Comparison of ENCODE assay signal across 8 mouse cellular contexts in the genomic region with DNA sequence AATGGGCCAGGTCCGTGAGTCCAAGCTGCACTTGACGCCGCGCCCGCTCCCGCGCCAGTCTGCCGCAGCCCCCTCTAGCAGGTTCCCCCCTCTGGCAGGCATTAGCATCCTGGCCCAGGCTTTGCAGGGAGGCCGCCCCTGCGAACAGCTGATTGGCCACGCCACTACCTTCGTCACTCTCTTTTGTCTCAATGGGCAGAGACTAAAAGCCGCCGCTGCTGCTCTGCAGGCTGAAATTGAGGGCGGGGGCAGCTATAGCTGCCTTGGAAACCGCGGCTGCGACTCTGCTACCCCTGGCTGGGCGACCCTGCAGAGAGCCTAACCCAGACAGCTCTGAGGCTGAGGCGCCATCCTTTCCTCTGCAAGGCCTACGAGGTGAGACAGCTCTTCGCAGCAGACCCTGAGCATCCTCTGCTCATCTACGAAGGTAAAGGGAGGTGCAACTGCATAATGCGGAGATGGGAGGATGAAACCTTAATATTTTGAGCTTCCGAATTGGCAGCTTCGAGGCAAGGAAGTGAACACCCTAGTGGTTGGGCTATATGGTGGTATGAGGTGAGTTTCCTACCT. TPM values are rescaled to one million over a fixed set of nuclear protein-coding genes. Genes with fewer than 3 reads are reported as not detected.
DNase-seq lines count a peak whose midpoint lies in the region; ATAC-seq and TF ChIP-seq lines count a peak whose summit lies in the region.

A gene (plus strand): TSS at position 178 of the 570 bp plus-strand sequence.

- peak within 1 kb of the TSS; percentile 57 for H3K9ac ChIP-seq in forebrain, embryonic 11.5 days (ENCODE audit: low read length)
- H3K9ac ChIP-seq in heart, postnatal 0 days (replicated peaks; ENCODE audit: low read depth, low read length): no peak within 1 kb of the TSS
- no peak within 1 kb of the TSS for H3K9ac ChIP-seq in liver, embryonic 14.5 days (replicated peaks)
- peak within 1 kb of the TSS; percentile 46 for H3K9ac ChIP-seq in neural tube, embryonic 11.5 days (ENCODE audit: low read length)
- H3K9ac ChIP-seq in stomach, embryonic 16.5 days (ENCODE audit: low read length): peak within 1 kb of the TSS; percentile 45; the same call in 1 of the 2 replicates

- no peaks in the 10 kb centered on the region for H3K4me1 ChIP-seq in forebrain, embryonic 11.5 days (replicated peaks; ENCODE audit: control insufficient read depth, insufficient read depth, low read length)
- no peaks in the 10 kb centered on the region for H3K4me1 ChIP-seq in heart, postnatal 0 days (ENCODE audit: control insufficient read depth, insufficient read depth)
- H3K4me1 ChIP-seq in liver, embryonic 14.5 days (replicated peaks; ENCODE audit: control insufficient read depth in 2 of 2, insufficient read depth in 2 of 2, low read length in 1 of 2): no peaks in the 10 kb centered on the region
- H3K4me1 ChIP-seq in neural tube, embryonic 11.5 days (ENCODE audit: control insufficient read depth, insufficient read depth, low read length): no peaks in the 10 kb centered on the region
- no peaks in the 10 kb centered on the region for H3K4me1 ChIP-seq in stomach, embryonic 16.5 days (ENCODE audit: control insufficient read depth, insufficient read depth, low read length)

- peak within 1 kb of the TSS; percentile 59 for H3K27ac ChIP-seq in forebrain, embryonic 11.5 days (ENCODE audit: low read depth, low read length)
- no peak within 1 kb of the TSS for H3K27ac ChIP-seq in heart, postnatal 0 days (ENCODE audit: low read depth)
- H3K27ac ChIP-seq in liver, embryonic 14.5 days: no peak within 1 kb of the TSS
- 0 out of 2 replicates have a peak within 1 kb of the TSS, but pooled peaks have one; percentile 27 for H3K27ac ChIP-seq in neural tube, embryonic 11.5 days (ENCODE audit: low read depth, low read length)
- no peak within 1 kb of the TSS for H3K27ac ChIP-seq in stomach, embryonic 16.5 days (ENCODE audit: low read length)

- peak; percentile 99 for ATAC-seq in forebrain, embryonic 11.5 days (replicated peaks; ENCODE audit: low FRiP score)
- peak; percentile 64; the same call in 1 of the 2 replicates for ATAC-seq in heart, postnatal 0 days (ENCODE audit: insufficient read depth, low read depth)
- ATAC-seq in liver, embryonic 14.5 days (ENCODE audit: insufficient read depth): no peak
- peak; percentile 100 for ATAC-seq in neural tube, embryonic 11.5 days (ENCODE audit: insufficient read depth, low FRiP score, low TSS enrichment)
- ATAC-seq in stomach, embryonic 16.5 days (ENCODE audit: insufficient read depth, low FRiP score): peak; percentile 84

- no peak for TF ChIP-seq CTCF in heart, postnatal 0 days (IDR thresholded peaks at IDR 0.05; ENCODE audit: low read depth)
- no peak for TF ChIP-seq CTCF in liver, embryonic 14.5 days (IDR thresholded peaks at IDR 0.05; ENCODE audit: low read depth)

- no peaks in the 10 kb centered on the region for H3K36me3 ChIP-seq in forebrain, embryonic 11.5 days (ENCODE audit: control insufficient read depth, insufficient read depth, low read length)
- H3K36me3 ChIP-seq in heart, postnatal 0 days (replicated peaks; ENCODE audit: control insufficient read depth, insufficient read depth, low read length): no peaks in the 10 kb centered on the region
- H3K36me3 ChIP-seq in liver, embryonic 14.5 days (replicated peaks; ENCODE audit: control insufficient read depth, insufficient read depth, low read depth): no peaks in the 10 kb centered on the region
- H3K36me3 ChIP-seq in neural tube, embryonic 11.5 days (ENCODE audit: control insufficient read depth, insufficient read depth, low read length): no peaks in the 10 kb centered on the region
- no peaks in the 10 kb centered on the region for H3K36me3 ChIP-seq in stomach, embryonic 16.5 days (ENCODE audit: control insufficient read depth, insufficient read depth, low read length)

- peak within 1 kb of the TSS; percentile 33 for H3K4me3 ChIP-seq in forebrain, embryonic 11.5 days (ENCODE audit: low read depth, low read length)
- peak within 1 kb of the TSS; percentile 39 for H3K4me3 ChIP-seq in heart, postnatal 0 days (ENCODE audit: low read depth, low read length)
- peak within 1 kb of the TSS in 1 of 2 experiments; percentile 4; a peak in 1 of 4 replicates for H3K4me3 ChIP-seq in liver, embryonic 14.5 days (ENCODE audit: insufficient read depth in 1 of 2, low read depth in 2 of 2, low read length in 2 of 2)
- peak within 1 kb of the TSS; percentile 32 for H3K4me3 ChIP-seq in neural tube, embryonic 11.5 days (ENCODE audit: low read depth, low read length)
- peak within 1 kb of the TSS; percentile 43 for H3K4me3 ChIP-seq in stomach, embryonic 16.5 days (replicated peaks; ENCODE audit: low read length)

- H3K9me3 ChIP-seq in forebrain, embryonic 11.5 days (ENCODE audit: control insufficient read depth, low read length): no peaks in the 10 kb centered on the region
- H3K9me3 ChIP-seq in heart, postnatal 0 days (replicated peaks; ENCODE audit: control insufficient read depth, low read length): no peaks in the 10 kb centered on the region
- no peaks in the 10 kb centered on the region for H3K9me3 ChIP-seq in liver, embryonic 14.5 days (ENCODE audit: control insufficient read depth, low read length)
- no peaks in the 10 kb centered on the region for H3K9me3 ChIP-seq in neural tube, embryonic 11.5 days (ENCODE audit: control insufficient read depth, low read length)
- H3K9me3 ChIP-seq in stomach, embryonic 16.5 days (replicated peaks; ENCODE audit: control insufficient read depth, low read length): no peaks in the 10 kb centered on the region

- H3K27me3 ChIP-seq in forebrain, embryonic 11.5 days (ENCODE audit: control insufficient read depth, insufficient read depth, low read length): peaks cover 2% of the 10 kb centered on the region; the same call in 1 of the 2 replicates
- H3K27me3 ChIP-seq in heart, postnatal 0 days (ENCODE audit: control insufficient read depth, insufficient read depth, low read length): peaks cover 3% of the 10 kb centered on the region; the same call in 1 of the 2 replicates
- peaks cover 12% of the 10 kb centered on the region for H3K27me3 ChIP-seq in liver, embryonic 14.5 days (ENCODE audit: control insufficient read depth, insufficient read depth, low read length)
- 0 out of 2 replicates have a peak, but pooled peaks cover 2% of the 10 kb centered on the region for H3K27me3 ChIP-seq in neural tube, embryonic 11.5 days (ENCODE audit: control insufficient read depth, insufficient read depth, low read length)
- peaks cover 12% of the 10 kb centered on the region for H3K27me3 ChIP-seq in stomach, embryonic 16.5 days (ENCODE audit: control insufficient read depth, insufficient read depth, low read length)

- WGBS in forebrain, embryonic 11.5 days: 17% methylated on average over 26 of the region's 26 CpGs
- WGBS in heart, postnatal 0 days: 21% methylated on average over 26 of the region's 26 CpGs
- WGBS in liver, embryonic 14.5 days (ENCODE audit: insufficient replicate concordance): 9% methylated on average over 26 of the region's 26 CpGs
- 20% methylated on average over 26 of the region's 26 CpGs for WGBS in neural tube, embryonic 11.5 days
- 20% methylated on average over 26 of the region's 26 CpGs for WGBS in stomach, embryonic 16.5 days

- H3K4me2 ChIP-seq in forebrain, embryonic 11.5 days (ENCODE audit: low read depth, low read length, severe bottlenecking): peak within 1 kb of the TSS; percentile 57
- peak within 1 kb of the TSS; percentile 64 for H3K4me2 ChIP-seq in heart, postnatal 0 days (ENCODE audit: low read depth, low read length)
- peak within 1 kb of the TSS; percentile 24 for H3K4me2 ChIP-seq in liver, embryonic 14.5 days (ENCODE audit: low read depth)
- peak within 1 kb of the TSS; percentile 47 for H3K4me2 ChIP-seq in neural tube, embryonic 11.5 days (ENCODE audit: low read depth)
- H3K4me2 ChIP-seq in stomach, embryonic 16.5 days (ENCODE audit: low read depth, low read length): peak within 1 kb of the TSS; percentile 56

- peak; percentile 89 for DNase-seq in A20 (ENCODE audit: low read depth, low spot score)
- DNase-seq in brain, adult 2 months (ENCODE audit: low read depth, low spot score): peak; percentile 97
- DNase-seq in forebrain, embryonic 11.5 days (ENCODE audit: low spot score): peak; percentile 91
- peak; percentile 6 for DNase-seq in heart, postnatal 0 days (ENCODE audit: low spot score)
- DNase-seq in kidney, postnatal 4 days: peak; percentile 66 to 73
- DNase-seq in liver, embryonic 14.5 days (ENCODE audit: low read depth in 3 of 3, low spot score in 3 of 3): no peak
- peak; percentile 85 for DNase-seq in neural tube, embryonic 11.5 days (ENCODE audit: low spot score)

- TF ChIP-seq EP300 in heart, postnatal 0 days (IDR thresholded peaks at IDR 0.05; ENCODE audit: low read depth): no peak
- no peak for TF ChIP-seq EP300 in liver, embryonic 14.5 days (IDR thresholded peaks at IDR 0.05; ENCODE audit: low read depth)

RNA-seq across cellular contexts. Expression of the gene that starts here (rescaled TPM):
- polyA plus RNA-seq in forebrain, embryonic 11.5 days (2014; fragmentation: Nextera tagmentation; extraction: Ambion mirVana): 94.4 and 99.1 TPM in 2 replicates
- 0.85 TPM in 1 of 2 replicates, not detected in the other for total RNA-seq in heart, postnatal 0 days (2014; rRNA removed; ENCODE audit: low replicate concordance)
- 0.40 and 0.41 TPM in 2 replicates for polyA plus RNA-seq in heart, postnatal 0 days (2015; fragmentation: Nextera tagmentation; extraction: Ambion mirVana)
- polyA plus RNA-seq in liver, embryonic 14.5 days (2012; rRNA removed): 0.04 and 0.13 TPM in 2 replicates
- polyA plus RNA-seq in liver, embryonic 14.5 days (2014; fragmentation: Nextera tagmentation; extraction: Ambion mirVana): 0.13 and 0.14 TPM in 2 replicates
- polyA plus RNA-seq in neural tube, embryonic 11.5 days (2014; fragmentation: Nextera tagmentation; extraction: Ambion mirVana): 82.3 and 88.8 TPM in 2 replicates
- polyA plus RNA-seq in stomach, embryonic 16.5 days (2015; fragmentation: Nextera tagmentation; extraction: Ambion mirVana): 14.6 and 16.0 TPM in 2 replicates

Comparison
In these comparisons a context has a peak if more than half of its experiments do, and no peak if none do; other contexts are left out.
1. RNA of the gene that starts here (polyA plus RNA-seq): 94.4 to 99.1 TPM in forebrain, embryonic 11.5 days, 82.3 to 88.8 TPM in neural tube, embryonic 11.5 days and 14.6 to 16.0 TPM in stomach, embryonic 16.5 days; 0.40 to 0.41 TPM in heart, postnatal 0 days and 0.04 to 0.14 TPM in liver, embryonic 14.5 days; every median in the first group is over 10 times any median in the second.
2. Peak in DNase-seq, ATAC-seq, H3K4me3 ChIP-seq and H3K4me2 ChIP-seq in heart, postnatal 0 days; RNA of the gene not detected or under 1 TPM.
3. DNase-seq: peak in A20 (single experiment), brain, adult 2 months (single experiment), forebrain, embryonic 11.5 days (single experiment), kidney, postnatal 4 days (2 of 2) and neural tube, embryonic 11.5 days (single experiment); none in liver, embryonic 14.5 days (0 of 3).
4. H3K27ac ChIP-seq: peak in forebrain, embryonic 11.5 days (single experiment) and neural tube, embryonic 11.5 days (single experiment); none in heart, postnatal 0 days (single experiment), liver, embryonic 14.5 days (single experiment) and stomach, embryonic 16.5 days (single experiment).
5. H3K9ac ChIP-seq: peak in forebrain, embryonic 11.5 days (single experiment), neural tube, embryonic 11.5 days (single experiment) and stomach, embryonic 16.5 days (single experiment); none in heart, postnatal 0 days (single experiment) and liver, embryonic 14.5 days (single experiment).
6. Peak in every context shown above with its lines, with median percentiles within 50 percentile points of each other: H3K4me2 ChIP-seq.